8 mouse cellular contexts compared by ENCODE assay signal in the genomic region with DNA sequence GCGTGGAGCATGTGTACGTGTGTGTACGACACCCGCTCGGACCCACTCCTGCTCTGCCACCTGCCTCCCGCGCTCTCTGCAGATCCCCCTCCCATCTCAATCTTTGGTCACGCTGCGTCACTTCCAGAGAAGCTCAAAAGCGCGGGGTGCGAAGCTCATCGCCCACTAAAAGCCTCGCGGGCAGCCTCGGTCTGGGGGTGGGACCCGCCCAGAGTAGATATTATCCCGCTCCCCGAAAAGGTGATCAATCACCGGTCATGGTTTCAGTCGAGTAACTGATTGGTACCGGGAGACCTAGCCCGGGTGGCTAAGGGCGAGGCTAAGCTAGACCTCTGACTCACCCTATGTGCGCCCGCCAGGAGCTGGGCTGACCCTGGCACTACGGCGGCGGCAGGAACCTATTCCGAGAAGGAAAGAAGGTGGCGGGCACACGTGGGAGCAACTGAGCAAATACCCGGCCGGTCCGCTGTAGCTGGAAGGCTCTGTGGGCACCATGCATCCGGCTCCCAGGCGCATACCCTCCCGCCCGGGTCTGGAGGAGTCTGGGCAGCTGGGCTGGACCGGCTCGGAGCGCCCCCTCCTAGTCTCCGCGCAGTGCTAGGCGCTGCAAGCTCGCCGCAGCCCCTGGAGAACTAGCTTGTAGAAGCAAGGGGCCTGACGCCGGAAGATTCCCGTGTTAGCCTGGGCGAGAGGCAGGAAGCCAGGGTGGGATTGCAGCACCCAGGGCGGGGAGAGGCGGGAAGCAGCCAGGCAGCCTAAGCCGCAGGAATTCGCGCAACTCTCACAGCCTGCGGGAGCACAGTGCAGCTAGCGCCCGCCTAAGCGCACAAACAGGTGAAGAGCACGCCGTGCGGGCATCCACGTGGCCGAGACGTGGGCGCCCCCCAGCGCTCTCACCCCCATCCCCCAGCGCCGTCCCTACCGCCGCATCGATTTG. TPM values are rescaled to one million over a fixed set of nuclear protein-coding genes. Genes with fewer than 3 reads are reported as not detected.
A peak's percentile ranks its signal among the peaks of the same experiment; 100 is the strongest.
DNase-seq lines count a peak whose midpoint lies in the region; ATAC-seq and TF ChIP-seq lines count a peak whose summit lies in the region.

No protein-coding gene starts in this region.

- DNase-seq in kidney, adult 18-20 months, result peak; percentile 64
- no peak for DNase-seq in kidney, adult 11 months
- DNase-seq in cerebellum, adult 2 months, result peak; percentile 57 to 65
- DNase-seq in gastrocnemius, adult 18-20 months (ENCODE audit: low spot score), result peak; percentile 46
- DNase-seq in induced T-regulatory cell, adult 2 months (ENCODE audit: low read depth), result peak; percentile 9
- DNase-seq in limb, embryonic 10.5 days (ENCODE audit: low spot score), result peak; percentile 82
- DNase-seq in midbrain, embryonic 11.5 days (ENCODE audit: low spot score, missing footprints), result peak; percentile 98

- H3K27ac ChIP-seq in cerebellum, adult 2 months (ENCODE audit: insufficient read depth, low read length), result no peak overlapping the region
- peak overlapping the region; percentile 92 for H3K27ac ChIP-seq in limb, embryonic 10.5 days
- H3K27ac ChIP-seq in midbrain, embryonic 11.5 days (ENCODE audit: low read depth, low read length), result no peak overlapping the region
- H3K27ac ChIP-seq in stomach, embryonic 14.5 days (ENCODE audit: low read length), result peak overlapping the region; percentile 85

- H3K4me1 ChIP-seq in cerebellum, adult 2 months (ENCODE audit: control insufficient read depth, insufficient read depth, low read length), result peaks cover 6% of the 10 kb centered on the region
- H3K4me1 ChIP-seq in limb, embryonic 10.5 days, result peaks cover 88% of the 10 kb centered on the region
- peaks cover 20% of the 10 kb centered on the region for H3K4me1 ChIP-seq in midbrain, embryonic 11.5 days (ENCODE audit: control insufficient read depth, insufficient read depth, low read length)
- H3K4me1 ChIP-seq in stomach, embryonic 14.5 days (ENCODE audit: control insufficient read depth, insufficient read depth, low read length), result peaks cover 15% of the 10 kb centered on the region; the same call in 1 of the 2 replicates

- peak overlapping the region; percentile 63 for H3K9ac ChIP-seq in midbrain, embryonic 11.5 days (ENCODE audit: low read length)
- peak overlapping the region; percentile 51 for H3K9ac ChIP-seq in stomach, embryonic 14.5 days (replicated peaks; ENCODE audit: low read depth, low read length)

- H3K36me3 ChIP-seq in limb, embryonic 10.5 days, result peaks cover 5% of the 10 kb centered on the region
- H3K36me3 ChIP-seq in midbrain, embryonic 11.5 days (ENCODE audit: control insufficient read depth, insufficient read depth, low read length), result no peaks in the 10 kb centered on the region
- H3K36me3 ChIP-seq in stomach, embryonic 14.5 days (ENCODE audit: control insufficient read depth, insufficient read depth, low read length), result no peaks in the 10 kb centered on the region

- H3K4me3 ChIP-seq in cerebellum, adult 2 months (replicated peaks; ENCODE audit: insufficient read depth, low read depth, low read length), result peak overlapping the region; percentile 74
- H3K4me3 ChIP-seq in limb, embryonic 10.5 days, result peak overlapping the region; percentile 70
- H3K4me3 ChIP-seq in midbrain, embryonic 11.5 days (ENCODE audit: low read depth, low read length), result peak overlapping the region; percentile 52
- H3K4me3 ChIP-seq in stomach, embryonic 14.5 days (ENCODE audit: low read depth, low read length), result peak overlapping the region; percentile 58

- no peaks in the 10 kb centered on the region for H3K27me3 ChIP-seq in cerebellum, adult 2 months (ENCODE audit: control insufficient read depth, insufficient read depth, low read length)
- H3K27me3 ChIP-seq in limb, embryonic 10.5 days (ENCODE audit: low read depth, poor library complexity, severe bottlenecking), result peaks cover 57% of the 10 kb centered on the region
- H3K27me3 ChIP-seq in midbrain, embryonic 11.5 days (ENCODE audit: control insufficient read depth, insufficient read depth, low read length), result peaks cover 60% of the 10 kb centered on the region
- H3K27me3 ChIP-seq in stomach, embryonic 14.5 days (ENCODE audit: control insufficient read depth, insufficient read depth, low read length), result 0 out of 2 replicates have a peak, but pooled peaks cover 2% of the 10 kb centered on the region

- H3K9me3 ChIP-seq in limb, embryonic 10.5 days (replicated peaks), result no peaks in the 10 kb centered on the region
- no peaks in the 10 kb centered on the region for H3K9me3 ChIP-seq in midbrain, embryonic 11.5 days (ENCODE audit: control insufficient read depth, low read length)
- no peaks in the 10 kb centered on the region for H3K9me3 ChIP-seq in stomach, embryonic 14.5 days (ENCODE audit: control insufficient read depth, low read depth, low read length)

- under 1% methylated on average over 73 of the region's 73 CpGs for WGBS in cerebellum, adult 2 months
- under 1% methylated on average over 73 of the region's 73 CpGs for WGBS in limb, embryonic 10.5 days
- WGBS in midbrain, embryonic 11.5 days, result under 1% methylated on average over 72 of the region's 73 CpGs
- WGBS in stomach, embryonic 14.5 days, result 1% methylated on average over 73 of the region's 73 CpGs

- peak; percentile 58 for ATAC-seq in midbrain, embryonic 11.5 days (ENCODE audit: low FRiP score)
- peak; percentile 59 for ATAC-seq in stomach, embryonic 14.5 days (ENCODE audit: insufficient number of reproducible peaks, insufficient read depth, low FRiP score, low read depth)

- no peak for TF ChIP-seq CTCF in cerebellum, adult 2 months (IDR thresholded peaks at IDR 0.05; ENCODE audit: borderline replicate concordance, insufficient read depth, low read depth, low read length)

- peak overlapping the region; percentile 98 for H3K4me2 ChIP-seq in midbrain, embryonic 11.5 days
- peak overlapping the region; percentile 98 for H3K4me2 ChIP-seq in stomach, embryonic 14.5 days (replicated peaks; ENCODE audit: low read depth, low read length)

- TF ChIP-seq POLR2A in cerebellum, adult 2 months (IDR thresholded peaks at IDR 0.05; ENCODE audit: borderline replicate concordance, insufficient read depth, low read length), result no peak

RNA-seq across cellular contexts. Expression of a gene that starts 3.3 kb away (rescaled TPM):
- 8.5 and 9.1 TPM in 2 replicates for polyA plus RNA-seq in cerebellum, adult 2 months (2012; rRNA removed)
- total RNA-seq in gastrocnemius, adult 18-20 months (2021), result 1 to 10 TPM; 3.7 to 8.0 TPM
- polyA plus RNA-seq in limb, embryonic 10.5 days (2016; fragmentation: Nextera tagmentation; extraction: Ambion mirVana), result 31.7 and 54.7 TPM in 2 replicates
- 12.5 and 13.3 TPM in 2 replicates for polyA plus RNA-seq in midbrain, embryonic 11.5 days (2014; fragmentation: Nextera tagmentation; extraction: Ambion mirVana)
- polyA plus RNA-seq in stomach, embryonic 14.5 days (2014; fragmentation: Nextera tagmentation; extraction: Ambion mirVana), result 39.9 and 45.6 TPM in 2 replicates

Comparison
In these comparisons a context has a peak if more than half of its experiments do, and no peak if none do; other contexts are left out.
1. H3K27ac ChIP-seq: peak in limb, embryonic 10.5 days (single experiment) and stomach, embryonic 14.5 days (single experiment); none in cerebellum, adult 2 months (single experiment) and midbrain, embryonic 11.5 days (single experiment).
2. Peak in every context shown above with its lines, with median percentiles within 50 percentile points of each other: H3K4me3 ChIP-seq.